Mouse (Mus musculus) heart, postnatal 25 days (tissue): ENCODE data around the gene Ncbp3. TPM values are rescaled to one million over a fixed set of nuclear protein-coding genes. Genes with fewer than 3 reads are reported as not detected.

Source experiments
- DNase-seq: peaks from one replicate; pipeline ENCODE4 v3.0.0; 2022; ENCODE audit warnings: low spot score
- intact Hi-C: fragments of 180-260 bp; cut with DNase I; formaldehyde crosslinking; loops from one replicate; pipeline ENCODE4 v1.15.1; 2025
- total RNA-seq, 2 experiments: library from RNA; stranded (reverse); gene quantifications; 2 replicates each; pipeline ENCODE4 v1.2.3; 2021

Ncbp3 gene
- total RNA-seq, 2 experiments from 2014 or later = 5.6 to 6.2 TPM

DNA sequence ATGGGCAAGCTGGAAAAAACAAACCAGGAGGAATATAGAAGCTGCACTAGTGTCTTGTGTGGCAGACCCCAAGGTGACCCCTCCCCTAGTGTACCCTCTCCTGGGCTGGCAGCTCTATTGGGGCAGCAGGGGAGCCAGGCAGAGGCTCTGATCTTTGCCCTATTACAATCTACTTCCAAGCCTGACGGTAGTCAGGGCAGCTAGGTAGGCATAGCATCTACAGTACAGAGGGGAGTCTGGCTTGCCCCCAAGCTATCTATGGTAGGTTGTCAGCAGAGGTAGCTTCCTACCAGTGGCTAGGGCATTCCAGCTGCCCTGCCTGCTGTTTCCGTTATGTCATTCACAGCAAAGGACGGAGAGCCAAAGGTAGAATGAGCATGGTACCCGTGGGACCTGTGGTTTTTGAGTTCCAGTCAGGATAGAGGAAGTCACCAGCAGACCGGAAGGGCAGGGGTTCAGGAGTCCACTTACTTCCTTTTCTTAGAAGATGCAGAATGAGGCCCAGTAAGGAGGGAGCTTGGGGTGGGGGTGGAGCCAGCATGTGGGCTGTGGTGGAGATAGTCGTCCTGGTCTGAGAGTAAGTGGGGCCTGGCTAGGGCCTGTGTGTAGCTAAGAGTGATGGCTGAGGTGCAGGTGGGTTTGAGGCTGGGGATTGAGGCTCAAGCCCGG lies 23.2 kb upstream of the Ncbp3 start:
- DNase-seq = no peak
- intact Hi-C loops = no loop called here

DNA sequence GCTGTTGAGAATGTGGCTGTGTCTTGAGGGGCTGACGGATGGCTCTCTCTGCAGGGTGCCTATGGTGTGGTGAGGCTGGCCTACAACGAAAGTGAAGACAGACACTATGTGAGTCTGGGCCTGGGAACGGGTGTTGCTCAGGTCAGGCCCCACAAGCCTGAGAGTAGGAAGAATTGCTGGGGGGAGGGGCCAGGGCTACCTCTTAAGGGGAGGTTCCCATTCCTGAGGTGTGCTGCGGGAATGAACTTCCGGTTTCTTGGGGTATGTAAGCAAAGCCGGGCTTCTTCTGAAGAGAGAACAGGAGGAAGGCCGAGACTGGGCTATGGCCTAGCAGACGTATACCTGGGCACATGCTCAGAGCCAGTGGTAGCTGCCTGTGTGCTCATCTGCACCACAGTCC lies 20.6 kb upstream of the Ncbp3 start:
- intact Hi-C loops = no loop called here
- no peak for DNase-seq

DNA sequence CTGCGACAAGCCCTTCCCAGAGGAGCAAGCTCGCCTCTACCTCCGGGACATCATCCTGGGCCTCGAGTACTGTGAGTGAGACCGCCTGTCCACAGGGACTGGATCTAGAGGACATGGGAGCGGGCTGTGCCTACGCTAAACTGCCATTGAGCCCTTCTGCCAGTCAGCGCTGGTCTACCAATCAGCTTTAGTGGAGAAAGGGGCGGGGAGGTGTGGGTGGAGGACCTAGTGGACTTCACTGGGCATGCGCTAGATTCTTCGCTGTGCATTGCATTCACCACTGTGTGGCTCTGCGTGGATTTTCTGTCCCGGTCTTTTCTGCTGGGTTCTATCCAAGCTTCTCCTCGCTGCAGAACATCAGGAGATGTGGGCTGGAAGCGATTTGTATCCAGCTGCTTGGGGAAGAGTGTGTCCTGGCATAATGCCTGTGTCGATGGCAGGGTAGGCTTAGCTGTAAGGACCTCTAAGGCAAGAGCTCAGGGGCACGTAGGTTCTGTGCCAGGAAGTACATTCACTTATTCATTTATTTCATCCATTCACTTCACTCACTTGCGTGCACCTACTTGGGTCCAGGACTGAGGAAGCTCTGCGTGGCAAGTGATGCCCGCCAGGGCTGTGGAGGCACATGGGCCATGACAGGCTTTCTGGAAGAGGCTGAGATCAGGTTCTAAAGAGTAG lies 16.6 kb upstream of the Ncbp3 start:
- intact Hi-C loops = no loop called here
- peak; percentile 78 for DNase-seq

DNA sequence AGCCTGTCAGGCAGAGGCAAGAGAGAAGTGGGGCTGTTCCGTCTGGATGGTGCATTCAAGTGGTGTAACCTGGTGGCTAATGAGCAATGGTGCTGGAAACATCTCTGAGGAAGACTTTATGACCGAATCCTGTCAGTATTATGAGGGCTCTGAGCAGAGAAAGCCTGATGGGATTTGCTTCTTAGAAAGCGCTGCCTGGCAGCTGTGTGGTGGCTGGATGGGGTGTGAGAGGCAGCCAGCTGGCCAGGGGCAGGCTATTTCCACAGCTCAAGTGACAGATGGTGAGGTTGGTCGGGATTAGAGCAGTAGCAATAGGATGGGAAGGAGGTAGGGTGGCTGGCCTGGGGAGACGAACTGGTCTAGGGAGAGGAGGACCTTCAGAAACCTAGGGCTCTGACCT lies 16.0 kb upstream of the Ncbp3 start:
- intact Hi-C loops = no loop called here
- DNase-seq = no peak

DNA sequence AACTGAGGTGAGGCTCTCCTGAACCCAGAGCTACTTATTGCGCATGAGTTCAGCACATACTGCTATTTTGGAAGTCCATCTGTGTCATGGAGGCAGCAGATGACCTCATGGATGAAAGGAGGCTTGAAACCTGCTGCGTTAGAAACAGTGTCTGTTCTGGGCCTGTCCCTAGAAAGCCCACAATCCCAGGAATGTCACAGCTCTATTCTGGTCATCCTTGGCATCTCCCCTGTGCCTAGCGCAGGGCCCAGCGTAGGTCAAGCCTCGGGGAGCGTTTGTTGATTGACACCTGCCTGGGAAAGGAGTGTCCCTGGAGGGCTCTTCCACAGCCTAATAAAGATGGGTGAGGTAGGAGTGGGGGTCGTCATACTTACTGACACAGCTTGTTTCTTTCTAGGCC lies 11.5 kb upstream of the Ncbp3 start:
- no peak for DNase-seq
- intact Hi-C loops = no loop called here

DNA sequence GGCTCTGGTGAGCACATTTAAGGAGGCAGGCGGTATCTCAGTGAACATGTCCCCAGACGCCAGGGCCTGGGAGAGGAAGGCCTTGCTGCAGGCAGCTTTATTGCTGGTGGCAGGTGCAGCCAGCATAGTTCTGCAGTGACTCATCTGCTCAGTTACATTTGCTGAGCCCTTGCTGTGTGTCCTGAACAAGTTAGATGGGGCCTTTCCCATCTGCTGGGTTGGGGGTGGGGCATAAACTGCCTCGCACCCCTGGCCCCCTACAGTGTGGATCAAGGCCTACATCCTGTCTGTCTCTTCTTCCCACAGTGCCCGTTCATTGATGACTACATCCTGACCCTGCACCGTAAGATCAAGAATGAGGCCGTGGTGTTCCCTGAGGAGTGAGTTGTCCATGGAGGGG lies 10.7 kb upstream of the Ncbp3 start:
- DNase-seq = no peak
- intact Hi-C loops = no loop called here

DNA sequence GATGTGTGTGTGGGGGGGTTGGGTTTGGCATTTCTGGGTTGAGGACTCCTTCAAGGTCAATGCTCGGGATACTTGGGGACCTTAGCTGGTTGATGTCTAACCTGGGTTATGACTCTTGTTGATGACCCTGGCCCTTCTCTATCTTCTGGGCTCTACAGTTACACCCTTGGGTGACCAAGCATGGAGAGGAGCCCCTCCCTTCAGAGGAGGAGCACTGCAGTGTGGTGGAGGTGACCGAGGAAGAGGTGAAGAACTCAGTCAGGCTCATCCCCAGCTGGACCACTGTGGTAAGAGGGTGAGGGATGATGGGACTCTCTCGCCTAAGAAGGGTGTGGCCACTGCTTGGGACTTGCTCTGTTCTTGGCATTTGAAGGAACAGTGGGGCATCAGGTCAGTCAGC lies 9.9 kb upstream of the Ncbp3 start:
- intact Hi-C loops = no loop called here
- DNase-seq = no peak

DNA sequence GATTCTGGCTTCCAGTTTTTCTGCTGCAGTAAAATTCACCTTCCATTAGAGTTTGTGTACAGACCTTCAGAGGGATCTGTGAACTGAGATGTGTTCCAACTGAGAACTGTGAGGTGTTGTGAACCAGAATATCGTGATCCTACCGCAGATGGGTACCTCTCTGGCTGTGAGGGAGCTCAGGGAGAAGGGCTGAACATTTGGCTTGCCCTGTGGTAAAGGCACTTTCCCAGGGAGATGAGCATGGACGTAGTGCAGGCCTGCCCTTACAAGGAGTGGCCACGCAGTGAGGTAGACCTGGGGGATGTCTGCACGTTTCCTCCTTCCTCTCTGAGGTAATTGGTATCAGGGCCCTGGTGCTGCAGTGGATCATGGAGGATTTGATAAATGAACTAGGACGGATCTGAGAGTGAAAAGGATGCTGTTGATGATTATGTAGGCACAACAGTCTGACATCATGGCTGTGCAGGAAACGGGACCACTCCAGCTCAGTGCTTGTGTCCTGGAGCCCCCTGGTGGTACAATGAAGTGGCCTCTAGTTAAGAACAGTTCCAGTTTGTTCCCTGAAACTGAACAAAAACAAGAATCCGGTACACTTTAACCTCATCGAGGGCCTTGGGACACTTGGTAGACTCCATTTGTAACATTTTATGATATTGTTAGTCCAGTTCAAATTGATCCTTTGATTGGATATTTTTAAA lies 8.3 kb upstream of the Ncbp3 start:
- intact Hi-C loops = loop anchor here (1.0 kb wide), 1 partner anchor 33 kb away; no protein-coding TSS in a partner anchor
- no peak for DNase-seq

DNA sequence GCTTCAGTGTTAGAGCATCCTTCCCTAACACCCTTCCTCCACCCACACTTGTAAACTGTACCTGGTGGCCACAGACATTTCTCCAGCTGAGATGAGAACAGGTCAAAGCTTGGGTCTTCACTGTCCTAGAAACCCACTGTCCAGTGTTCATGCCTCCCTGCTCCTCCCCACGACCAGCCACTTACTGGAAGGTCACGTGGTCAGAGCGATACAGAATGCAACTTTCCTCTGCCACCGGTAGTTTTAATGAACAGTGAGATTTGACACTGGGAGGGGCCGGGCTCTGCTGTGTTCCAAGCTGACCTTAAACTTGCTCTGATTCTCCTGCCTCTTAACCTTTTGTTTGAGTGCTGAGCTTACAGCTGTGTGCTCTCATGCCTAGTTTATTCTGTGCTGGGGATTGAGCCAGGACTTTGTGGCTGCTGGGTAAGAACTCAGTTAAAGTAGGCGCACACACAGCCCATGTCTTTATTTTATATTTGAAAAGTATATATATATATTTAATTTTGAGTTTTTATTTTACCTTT lies 3.3 kb upstream of the Ncbp3 start:
- intact Hi-C loops = no loop called here
- DNase-seq = no peak

DNA sequence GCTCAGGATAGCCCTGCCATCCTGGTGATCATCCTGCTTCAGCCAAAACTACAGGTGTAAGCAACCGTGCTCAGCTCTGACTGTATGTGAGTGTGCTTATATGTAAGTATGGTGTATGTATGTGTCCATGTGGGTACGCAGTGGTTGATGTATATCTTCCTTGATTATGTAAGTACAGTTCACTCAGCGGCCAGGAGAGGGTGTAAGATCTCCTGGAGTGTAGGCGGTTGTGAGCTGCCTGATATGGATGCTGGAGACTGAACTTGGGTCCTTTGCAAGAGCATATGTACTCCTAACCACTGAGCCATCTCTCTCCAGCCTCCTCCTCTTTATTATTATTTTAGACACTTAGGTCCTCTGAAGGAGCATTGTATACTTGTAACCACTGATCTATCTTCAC lies 2.8 kb upstream of the Ncbp3 start:
- DNase-seq = no peak
- intact Hi-C loops = loop anchor here (5.0 kb wide), 1 partner anchor 117 kb away; no protein-coding TSS in a partner anchor

DNA sequence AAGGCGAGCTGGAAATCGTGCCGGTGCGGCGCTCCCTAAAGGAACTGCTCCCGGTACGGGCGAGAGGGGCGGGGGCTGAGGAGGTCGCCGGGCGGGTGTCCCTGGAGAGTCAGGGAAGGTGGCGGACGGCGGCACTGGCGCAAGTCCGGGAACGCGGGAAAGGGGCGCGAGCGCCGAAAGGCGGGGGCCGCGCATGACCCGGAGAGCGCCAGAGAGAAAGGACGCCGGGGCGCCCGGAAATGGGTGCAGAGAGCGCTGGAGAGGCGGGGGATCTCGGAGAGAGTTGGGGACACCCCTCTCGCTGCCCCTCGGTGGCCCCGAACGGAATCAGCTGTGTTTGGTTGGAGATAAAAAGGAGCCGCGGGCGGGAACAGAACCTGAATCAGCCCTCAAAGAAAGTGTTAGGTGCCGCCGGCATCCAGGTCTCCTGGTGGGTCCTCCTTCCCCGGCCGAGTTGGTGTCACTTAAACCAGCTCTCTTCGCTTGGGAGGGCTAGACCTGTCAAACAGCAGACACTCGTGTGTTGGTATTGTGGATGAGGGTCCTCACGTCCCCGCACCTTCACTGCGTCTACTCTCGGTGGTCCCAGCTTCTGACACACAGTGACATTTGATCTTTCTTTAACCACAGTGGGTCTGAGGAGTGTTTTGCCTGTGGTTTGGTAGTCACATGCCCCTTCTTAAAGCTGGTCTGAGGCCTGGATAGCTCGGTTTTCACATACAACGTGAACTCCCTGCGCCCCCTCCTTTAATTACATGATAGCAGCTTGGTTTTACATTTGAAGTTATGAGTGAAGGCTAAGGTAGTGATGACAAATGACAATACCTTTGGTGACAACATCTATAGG lies 670 bp downstream of the Ncbp3 start:
- intact Hi-C loops = loop anchor here (2.0 to 5.0 kb wide), 2 partner anchors 41 to 121 kb away; no protein-coding TSS in a partner anchor

DNA sequence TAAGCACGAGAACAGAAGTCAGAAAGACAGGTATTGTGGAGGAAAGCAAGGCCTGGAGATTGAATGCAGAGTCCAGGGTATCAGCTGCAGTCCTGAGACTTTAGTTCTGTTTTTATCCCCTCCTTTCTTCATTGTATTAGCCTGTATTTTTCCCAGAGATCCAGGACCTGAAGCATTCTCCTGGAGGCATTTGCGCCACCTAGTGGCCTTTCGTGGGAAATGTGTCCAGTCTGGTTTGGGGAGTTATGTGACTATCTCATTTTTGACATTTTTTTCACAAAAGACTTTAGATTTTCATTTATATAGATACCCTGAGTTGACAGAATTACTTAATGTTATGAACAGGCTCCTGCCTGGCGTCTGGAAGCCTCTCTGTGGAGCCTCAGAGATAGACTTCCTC lies 1.8 kb downstream of the Ncbp3 start:
- intact Hi-C loops = loop anchor here (2.0 to 5.0 kb wide), 2 partner anchors 43 to 122 kb away; no protein-coding TSS in a partner anchor
- DNase-seq = peak; percentile 24

More for the DNA sequence above, 670 bp downstream of the Ncbp3 start:
- DNase-seq = no peak

DNA sequence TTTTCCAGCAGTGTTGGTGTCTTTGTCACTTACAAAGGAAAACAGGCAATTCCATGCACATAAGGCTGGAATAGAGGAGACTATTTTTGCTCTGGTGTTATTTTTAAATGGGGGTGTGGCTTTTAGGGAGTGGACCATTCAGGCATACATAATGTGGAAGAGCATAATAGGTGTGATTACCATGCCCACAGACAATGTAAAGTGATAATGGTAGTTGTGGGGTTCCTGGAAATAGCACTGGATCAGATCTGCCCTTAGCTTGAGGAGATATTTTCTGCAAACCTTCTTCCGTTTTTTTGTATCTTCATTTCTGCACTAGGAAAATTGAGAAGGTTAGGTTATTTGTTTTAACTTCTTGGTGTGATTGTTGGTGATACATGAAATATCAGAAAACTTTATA lies 5.2 kb downstream of the Ncbp3 start:
- no peak for DNase-seq
- intact Hi-C loops = no loop called here

DNA sequence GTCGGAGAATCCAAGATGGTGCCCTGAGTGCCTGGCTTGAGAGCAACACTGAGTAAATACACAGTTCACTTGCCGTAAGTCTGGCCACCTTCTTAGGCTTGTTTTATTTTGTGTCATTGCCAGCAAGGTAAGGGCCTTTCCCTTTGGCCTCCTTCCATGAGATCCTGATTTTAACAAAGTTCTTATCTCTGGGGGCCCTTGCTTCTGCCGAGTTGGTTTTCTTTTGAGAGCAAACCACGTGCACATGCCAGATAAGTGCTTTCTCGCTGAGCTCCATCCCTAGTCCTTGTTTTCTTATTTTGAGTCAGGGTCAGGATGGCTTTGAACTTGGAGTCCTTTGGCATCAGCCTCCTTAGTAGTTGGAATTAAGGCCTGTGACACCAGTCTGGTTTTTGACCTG lies 10.1 kb downstream of the Ncbp3 start:
- intact Hi-C loops = no loop called here
- DNase-seq = no peak

DNA sequence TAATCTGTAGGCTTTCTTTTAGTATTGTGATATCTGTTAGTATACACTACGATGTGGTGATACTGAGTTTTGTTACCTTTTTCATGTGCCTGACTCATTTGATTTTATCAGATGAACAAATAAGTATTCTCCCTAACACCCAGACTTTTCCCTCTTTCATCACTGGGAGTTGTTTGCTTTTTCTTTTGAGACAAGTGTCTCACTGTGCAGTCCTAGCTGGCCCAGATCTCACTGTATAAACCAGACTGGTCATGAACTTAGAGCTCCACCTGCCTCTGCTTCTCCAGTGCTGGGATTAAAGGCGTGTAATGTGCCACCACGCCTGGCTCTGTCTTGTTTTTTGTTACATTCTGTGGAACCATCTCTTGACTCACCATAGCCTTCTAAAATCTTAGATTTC lies 12.0 kb downstream of the Ncbp3 start:
- no peak for DNase-seq
- intact Hi-C loops = no loop called here

DNA sequence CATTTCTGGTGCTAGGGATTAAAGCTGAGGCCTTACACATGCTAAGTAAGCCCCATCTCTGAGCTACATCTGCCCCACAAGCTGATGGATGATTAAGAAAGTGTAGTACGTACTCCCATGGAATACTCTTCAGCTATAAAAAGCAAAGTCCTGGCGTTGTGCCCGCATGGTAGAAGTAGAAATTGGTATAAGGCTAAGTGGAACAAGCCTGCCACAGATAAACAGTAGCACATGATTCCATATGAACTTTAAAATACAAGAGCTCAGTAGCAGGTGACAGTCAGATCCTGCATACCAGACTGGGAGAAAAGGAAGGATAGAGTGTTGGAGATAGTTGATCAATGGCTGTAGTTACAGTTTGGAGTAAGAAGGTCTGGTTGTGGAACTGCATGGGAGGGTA lies 13.8 kb downstream of the Ncbp3 start:
- intact Hi-C loops = no loop called here
- DNase-seq = no peak

DNA sequence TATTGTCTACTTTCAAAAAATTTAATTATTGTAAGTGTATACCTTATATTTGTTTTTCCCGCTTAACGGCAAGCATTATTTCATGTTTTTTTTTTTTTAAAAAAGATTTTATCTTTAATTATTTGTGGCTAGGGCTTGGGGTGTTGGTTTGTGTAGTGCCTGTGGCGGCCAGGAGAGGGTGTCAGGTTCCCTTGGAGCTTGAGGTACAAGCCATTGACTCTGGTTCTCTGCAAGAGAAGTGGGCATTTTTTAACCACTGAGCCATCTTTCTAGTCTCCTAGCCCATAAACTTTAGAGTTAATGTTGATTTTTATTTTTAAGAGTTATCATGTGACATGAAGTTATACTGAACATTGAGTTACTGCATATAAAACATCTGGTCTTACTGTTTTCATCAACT lies 24.3 kb downstream of the Ncbp3 start:
- intact Hi-C loops = loop anchor here (5.0 to 10.0 kb wide), 3 partner anchors 35 to 1303 kb away; no protein-coding TSS in a partner anchor
- no peak for DNase-seq

DNA sequence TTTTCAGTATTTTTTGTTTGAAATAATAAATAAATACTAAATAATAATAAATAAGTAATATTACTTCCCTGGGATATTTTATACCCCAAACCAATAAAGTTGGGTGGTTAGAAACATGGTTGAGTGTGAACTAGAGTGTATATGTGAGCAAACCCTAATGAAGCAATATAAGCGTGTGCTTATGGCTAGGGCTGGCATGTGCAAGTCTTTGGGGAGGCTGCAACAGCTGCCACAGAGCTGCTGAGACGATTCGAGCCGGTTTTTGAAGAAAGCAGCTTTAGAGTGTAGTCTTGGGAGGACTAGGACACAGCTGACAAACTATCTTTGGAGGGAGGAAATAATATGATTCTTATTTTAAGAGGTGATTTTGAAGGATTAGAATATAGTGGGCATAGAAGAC lies 28.7 kb downstream of the Ncbp3 start:
- intact Hi-C loops = loop anchor here (10.0 kb wide), 1 partner anchor 1299 kb away; no protein-coding TSS in a partner anchor
- DNase-seq = no peak

DNA sequence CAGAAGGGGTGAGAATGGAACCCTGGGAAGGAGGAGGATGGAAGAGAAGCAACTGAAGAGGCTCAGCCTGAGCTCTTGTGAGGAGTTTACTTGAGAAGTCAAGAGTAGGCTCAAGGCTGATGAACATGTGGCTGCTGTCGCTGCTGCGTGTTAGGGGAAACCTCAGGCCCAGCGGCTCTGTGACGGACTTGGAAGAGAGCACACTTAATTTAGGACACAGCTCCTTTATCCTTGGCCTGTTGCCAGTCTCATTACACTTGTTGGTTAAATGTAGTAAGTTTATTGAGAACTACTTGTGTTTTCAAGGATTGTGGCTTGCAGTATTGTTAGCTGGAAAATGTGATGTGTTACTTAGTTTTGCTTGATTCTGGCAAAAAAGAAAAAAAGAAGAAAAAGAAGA lies 29.1 kb downstream of the Ncbp3 start:
- DNase-seq = no peak
- intact Hi-C loops = loop anchor here (10.0 kb wide), 1 partner anchor 1298 kb away; no protein-coding TSS in a partner anchor
